Mouse (Mus musculus) adrenal gland, postnatal 4 days (tissue): ENCODE results near the gene Cped1. TPM values are rescaled to one million over a fixed set of nuclear protein-coding genes. Genes with fewer than 3 reads are reported as not detected.

Experiments used
- DNase-seq, 2 experiments: peaks; one replicate each; pipeline ENCODE4 v3.0.0; 2021 to 2022; ENCODE audit warnings: low spot score in 2 of 2, mixed read lengths in 2 of 2
- total RNA-seq, 2 experiments: library from RNA; stranded (reverse); gene quantifications; 2 replicates each; pipeline ENCODE4 v1.2.3; 2021

Gene Cped1
- total RNA-seq, 2 experiments from 2014 or later: 25.1 to 29.0 TPM

GRCm38 (mm10) chr6:21999025-21999424 is 13.3 kb downstream of the Cped1 start:
- DNase-seq: no peak

DNA sequence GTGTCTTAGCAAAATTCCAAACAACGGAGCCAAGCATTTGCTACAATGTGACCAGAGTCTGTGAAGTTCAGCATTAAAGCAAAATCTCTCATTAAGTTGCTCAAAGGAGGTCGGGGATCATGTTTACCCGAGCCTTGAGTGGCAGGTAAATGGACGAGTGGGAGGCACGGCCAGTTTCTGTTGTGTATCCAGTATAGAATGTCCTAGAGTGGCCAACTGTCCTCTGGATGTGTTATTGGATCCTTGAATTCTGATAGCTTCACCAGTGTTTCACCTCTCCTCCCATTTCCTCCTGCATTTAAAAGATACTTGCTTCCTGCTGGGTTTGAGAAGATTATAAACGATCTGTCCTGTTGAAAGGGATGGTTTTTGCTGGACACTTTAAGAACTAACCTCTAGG is 14.4 kb downstream of the Cped1 start:
- no peak for DNase-seq

GRCm38 (mm10) chr6:22000881-22001280 is 15.2 kb downstream of the Cped1 start:
- no peak for DNase-seq

GRCm38 (mm10) chr6:22001284-22001916 is 15.7 kb downstream of the Cped1 start:
- no peak for DNase-seq

- DNase-seq: no peak
Observed at GRCm38 (mm10) chr6:22002521-22003199, 16.9 kb downstream of the Cped1 start.

GRCm38 (mm10) chr6:22003200-22003587 is 17.5 kb downstream of the Cped1 start:
- DNase-seq: no peak

- DNase-seq: no peak
Observed at GRCm38 (mm10) chr6:22003959-22004543, 18.3 kb downstream of the Cped1 start.

GRCm38 (mm10) chr6:22008346-22008745 is 22.6 kb downstream of the Cped1 start:
- no peak for DNase-seq

DNA sequence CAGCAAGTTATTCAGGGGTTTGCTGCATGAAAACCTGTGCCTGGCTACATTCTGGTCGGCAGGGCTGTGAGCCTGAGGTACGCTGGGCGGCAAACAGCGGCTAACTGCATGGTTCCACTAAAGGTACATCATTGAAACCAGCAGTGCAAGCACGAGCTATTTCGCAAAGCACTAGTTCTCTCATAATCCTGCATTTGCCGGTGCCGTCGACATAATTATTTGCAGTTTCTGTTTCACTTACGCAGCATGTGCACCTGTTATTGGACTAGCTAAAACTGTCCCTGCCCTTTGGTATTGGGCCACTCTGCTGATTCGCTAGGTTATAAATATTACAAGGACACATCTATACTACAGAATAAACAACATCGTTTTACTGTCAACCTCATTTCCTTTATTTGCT is 24.5 kb downstream of the Cped1 start:
- no peak for DNase-seq

- no peak for DNase-seq
Observed at GRCm38 (mm10) chr6:22010761-22011281, 25.1 kb downstream of the Cped1 start.

- DNase-seq: no peak
Observed at GRCm38 (mm10) chr6:22011546-22011945, 25.8 kb downstream of the Cped1 start.

DNA sequence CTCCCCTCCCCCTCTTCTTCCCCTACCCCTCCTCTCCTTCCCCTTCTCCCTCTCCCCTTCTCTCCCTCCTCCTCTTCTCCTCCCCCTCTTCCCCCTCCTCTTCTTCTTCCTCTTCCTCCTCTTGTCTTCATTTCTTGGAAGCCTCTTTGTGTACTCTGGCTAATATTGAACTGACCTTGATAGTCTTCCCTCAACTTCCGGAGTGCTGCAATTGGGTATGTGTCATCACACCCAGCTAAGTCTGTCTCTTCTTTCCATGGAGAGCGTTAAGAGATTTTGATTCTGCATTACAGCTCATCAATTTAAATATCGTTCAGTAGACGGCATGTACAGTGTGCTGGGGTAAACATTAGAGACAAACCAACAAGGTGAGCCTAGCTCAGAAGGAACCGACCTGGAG is 26.4 kb downstream of the Cped1 start:
- no peak for DNase-seq

DNA sequence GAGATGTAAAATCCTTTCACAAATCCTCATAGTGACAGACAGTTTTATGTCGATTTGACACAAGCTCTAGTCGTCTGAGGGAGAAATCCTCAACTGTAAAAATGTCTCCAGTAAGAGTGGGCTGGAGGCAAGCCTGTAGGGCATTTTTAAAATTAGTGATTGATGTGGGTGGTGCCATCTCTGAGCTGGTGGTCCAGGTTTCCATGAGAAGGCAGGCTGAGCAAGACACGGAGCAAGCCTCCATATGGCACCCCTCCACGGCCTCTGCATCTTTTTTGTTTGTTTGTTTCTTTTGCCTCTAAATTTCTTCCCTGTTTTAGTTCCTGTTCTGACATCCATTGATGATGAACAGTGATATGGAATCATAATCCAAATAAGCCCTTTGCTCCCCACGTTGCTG is 26.8 kb downstream of the Cped1 start:
- DNase-seq: no peak

DNA sequence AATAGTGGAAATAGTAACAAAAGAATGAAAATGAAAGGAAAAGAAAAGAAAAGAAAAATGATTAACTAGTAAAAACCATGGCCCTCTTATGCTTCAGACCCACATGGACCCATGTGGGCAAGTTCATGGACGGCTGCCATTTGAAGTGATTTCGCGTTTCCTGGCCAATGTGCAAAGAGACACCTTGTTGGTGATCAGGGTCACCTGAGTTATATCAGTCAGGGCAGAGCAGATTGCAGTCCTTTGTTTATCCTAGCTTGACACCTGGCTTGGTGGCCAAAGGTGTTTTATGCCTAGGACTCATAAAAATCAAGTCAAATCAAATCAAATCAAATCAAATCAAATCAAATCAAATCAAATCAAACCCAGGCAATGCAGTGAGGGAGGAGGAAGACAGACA is 27.7 kb downstream of the Cped1 start:
- DNase-seq: no peak

- DNase-seq: no peak
Observed at GRCm38 (mm10) chr6:22014291-22014911, 28.7 kb downstream of the Cped1 start.

- DNase-seq: no peak
Observed at GRCm38 (mm10) chr6:22017631-22018030, 31.9 kb downstream of the Cped1 start.

- no peak for DNase-seq
Observed at GRCm38 (mm10) chr6:22018768-22019445, 33.2 kb downstream of the Cped1 start.

DNA sequence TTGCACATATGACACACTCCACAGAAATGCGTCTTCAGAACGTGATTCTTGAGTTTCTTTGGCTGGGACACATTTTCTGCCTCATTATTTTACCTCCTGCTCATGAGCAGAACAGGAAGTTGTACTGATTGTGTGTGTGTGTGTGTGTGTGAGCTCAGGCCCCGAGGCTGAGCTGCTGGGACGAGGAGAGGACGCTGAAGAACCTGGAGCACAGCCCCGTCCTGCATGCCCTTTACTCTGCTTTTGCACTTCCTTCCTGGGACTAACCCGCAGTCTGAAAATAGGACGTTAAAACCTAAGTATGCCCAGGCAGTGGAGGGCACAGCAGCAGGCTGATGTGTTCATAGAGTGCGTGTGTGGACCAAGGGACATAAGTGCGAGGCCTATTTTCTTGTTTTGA is 33.9 kb downstream of the Cped1 start:
- no peak for DNase-seq

- DNase-seq: no peak
Observed at GRCm38 (mm10) chr6:22020696-22021095, 35.0 kb downstream of the Cped1 start.

DNA sequence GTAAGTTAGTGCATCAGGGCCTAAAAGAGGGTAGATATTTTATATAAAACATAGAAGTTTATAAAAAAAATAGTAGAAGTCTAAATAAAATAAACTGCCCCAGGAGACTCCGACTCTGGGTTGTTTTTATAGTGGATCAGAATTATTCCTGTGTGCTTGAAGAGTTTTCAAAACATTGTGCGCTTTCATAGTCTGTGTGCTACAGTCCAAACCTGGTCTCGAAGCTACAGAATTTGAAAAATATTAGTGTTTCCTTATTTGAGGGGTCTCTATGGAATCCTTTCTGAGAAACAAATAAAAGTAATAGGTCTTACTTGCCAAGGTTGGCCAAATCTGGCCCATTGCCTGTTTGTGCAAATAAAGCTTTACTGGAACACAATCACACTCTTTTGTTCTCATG is 35.6 kb downstream of the Cped1 start:
- DNase-seq: no peak

DNA sequence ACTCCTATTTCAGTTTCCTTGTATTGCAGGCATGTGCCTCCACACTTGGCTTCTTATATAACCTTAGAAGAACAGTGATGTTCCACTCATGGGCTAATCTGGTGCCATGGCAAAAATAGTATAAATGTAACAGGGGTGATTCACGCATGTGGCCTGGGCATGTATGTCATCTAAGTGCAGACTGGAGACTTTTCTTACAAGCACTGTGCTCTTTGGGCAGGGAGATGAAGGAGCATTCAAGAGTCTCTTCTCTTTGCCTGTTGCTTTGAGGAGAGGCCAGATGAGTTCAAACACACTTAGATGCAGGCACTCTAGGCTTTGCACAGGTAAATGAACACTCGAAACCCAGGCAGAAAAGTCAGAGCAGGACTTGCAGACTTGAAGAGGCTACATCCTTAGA is 38.5 kb downstream of the Cped1 start:
- no peak for DNase-seq
